Mouse (Mus musculus) erythroblast, adult 5-6 weeks (primary cell): ENCODE measurements around the gene Nav2. TPM values are rescaled to one million over a fixed set of nuclear protein-coding genes. Genes with fewer than 3 reads are reported as not detected.

Source experiments
- ATAC-seq: replicated peaks from 2 replicates; pipeline ENCODE4 v1.8.0; 2016; ENCODE audit warnings: moderate number of reproducible peaks, mild to moderate bottlenecking, moderate TSS enrichment, inconsistent platforms; ENCODE audit not compliant: poor library complexity, low FRiP score, severe bottlenecking
- total RNA-seq, 2 experiments: library from RNA; stranded (forward) in 1 of 2; stranded (reverse) in 1 of 2; fragments of 150-400 nt in 1 of 2; fragments of 200-764, 138-1000 nt in 1 of 2; gene quantifications; 2 replicates each; pipeline versions ENCODE4 v1.2.3 to v1.2.4; 2015 to 2017; ENCODE audit warnings: low replicate concordance in 2 of 2

Nav2 gene
- total RNA-seq, 2 experiments from 2014 or later = 1.9 to 4.6 TPM

GRCm38 (mm10) chr7:49505024-49505423 is 596.5 kb downstream of the Nav2 start:
- no peak for ATAC-seq

GRCm38 (mm10) chr7:49506085-49506820 is 597.7 kb downstream of the Nav2 start:
- no peak for ATAC-seq

DNA sequence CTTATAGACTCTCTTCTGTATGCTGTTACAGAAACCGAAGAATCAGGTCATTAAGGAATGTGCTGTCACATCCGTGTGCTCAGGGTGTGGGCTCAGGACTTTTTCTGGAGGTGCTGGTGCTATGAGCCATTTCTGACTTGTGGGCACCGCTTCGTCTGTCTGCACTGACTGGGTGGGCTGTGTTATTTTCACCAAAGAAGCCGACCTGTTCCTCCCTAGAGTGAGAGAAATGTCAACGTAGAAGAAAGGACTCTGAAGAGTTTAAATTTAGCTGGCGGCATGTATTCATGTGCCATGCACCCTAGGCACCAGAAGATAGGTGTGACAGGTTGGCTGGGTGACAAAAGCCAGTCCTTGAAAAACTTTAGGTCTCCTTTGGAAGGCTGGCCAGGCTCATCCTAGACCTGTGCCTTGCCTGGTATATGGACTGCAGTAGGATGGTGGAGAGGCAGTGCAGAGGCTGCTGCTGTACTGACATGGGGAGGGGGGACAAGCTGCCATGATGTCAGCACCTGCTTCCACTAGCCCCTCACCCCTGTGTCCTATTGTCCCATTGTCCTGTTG is 599.5 kb downstream of the Nav2 start:
- no peak for ATAC-seq

- ATAC-seq = no peak
These were observed 603.4 kb downstream of the Nav2 start for GRCm38 (mm10) chr7:49511820-49512453.

GRCm38 (mm10) chr7:49513763-49514437 is 605.4 kb downstream of the Nav2 start:
- no peak for ATAC-seq

DNA sequence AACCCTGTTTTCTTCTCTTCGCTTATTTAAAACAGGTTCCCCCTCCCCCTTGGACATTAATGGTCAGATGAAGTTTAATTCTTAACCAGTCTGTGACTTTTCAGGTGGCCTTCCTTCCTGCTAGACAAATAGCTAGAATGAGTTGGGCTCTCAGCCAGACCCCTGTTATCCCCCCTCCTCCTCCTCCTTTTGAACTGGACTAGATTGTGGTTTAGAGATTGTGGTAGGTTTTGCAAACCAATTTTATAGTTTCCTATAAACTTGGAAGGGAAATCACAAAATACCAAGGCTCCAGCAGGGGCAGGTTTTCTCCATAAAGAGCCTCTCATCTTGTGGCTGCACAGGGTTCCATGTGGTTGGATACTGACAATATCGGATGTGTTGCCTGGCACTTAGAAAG is 606.5 kb downstream of the Nav2 start:
- no peak for ATAC-seq

- ATAC-seq = no peak
These were observed 612.0 kb downstream of the Nav2 start for GRCm38 (mm10) chr7:49520504-49520903.

DNA sequence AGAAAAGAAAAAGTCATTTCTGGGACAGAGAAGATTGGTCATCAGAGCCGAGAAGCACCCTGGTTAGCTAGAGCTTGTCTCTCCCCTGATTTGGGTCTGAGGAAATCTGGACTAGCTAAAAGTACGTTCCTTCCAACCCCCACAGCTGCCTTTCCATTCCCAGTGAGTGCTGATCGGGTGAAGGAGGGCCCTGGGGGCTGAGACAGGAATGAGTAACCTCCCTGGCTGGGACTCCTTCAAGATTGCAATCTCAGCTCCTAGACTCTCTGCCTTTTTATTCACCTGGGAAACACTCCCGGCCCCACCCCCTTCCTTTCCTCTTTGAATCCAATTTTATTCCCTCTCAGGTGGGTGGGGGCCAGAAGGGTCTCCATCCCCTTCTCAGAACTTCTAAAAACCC is 612.8 kb downstream of the Nav2 start:
- ATAC-seq = no peak

DNA sequence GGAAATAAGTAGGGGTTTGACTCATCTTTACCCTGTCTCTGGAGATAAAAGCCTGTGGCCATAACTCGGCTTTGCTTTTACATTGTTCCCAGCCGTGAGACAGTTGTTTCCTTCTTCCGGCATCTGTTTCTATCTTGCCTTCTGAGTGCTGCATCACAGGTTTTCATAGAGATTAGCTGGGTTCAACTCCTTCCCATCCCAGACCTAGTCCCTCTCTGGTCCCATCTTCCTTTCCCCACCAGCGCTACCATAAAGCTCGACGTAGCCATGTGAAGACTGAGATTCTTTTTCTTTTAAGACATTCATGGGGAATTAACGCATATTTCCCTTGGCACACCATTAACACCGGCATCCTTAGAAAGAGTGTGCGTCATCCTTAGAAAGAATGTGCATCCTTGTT is 613.5 kb downstream of the Nav2 start:
- no peak for ATAC-seq

GRCm38 (mm10) chr7:49522411-49523114 is 614.0 kb downstream of the Nav2 start:
- no peak for ATAC-seq

GRCm38 (mm10) chr7:49523115-49523445 is 614.6 kb downstream of the Nav2 start:
- no peak for ATAC-seq

- no peak for ATAC-seq
These were observed 615.2 kb downstream of the Nav2 start for GRCm38 (mm10) chr7:49523729-49524128.

DNA sequence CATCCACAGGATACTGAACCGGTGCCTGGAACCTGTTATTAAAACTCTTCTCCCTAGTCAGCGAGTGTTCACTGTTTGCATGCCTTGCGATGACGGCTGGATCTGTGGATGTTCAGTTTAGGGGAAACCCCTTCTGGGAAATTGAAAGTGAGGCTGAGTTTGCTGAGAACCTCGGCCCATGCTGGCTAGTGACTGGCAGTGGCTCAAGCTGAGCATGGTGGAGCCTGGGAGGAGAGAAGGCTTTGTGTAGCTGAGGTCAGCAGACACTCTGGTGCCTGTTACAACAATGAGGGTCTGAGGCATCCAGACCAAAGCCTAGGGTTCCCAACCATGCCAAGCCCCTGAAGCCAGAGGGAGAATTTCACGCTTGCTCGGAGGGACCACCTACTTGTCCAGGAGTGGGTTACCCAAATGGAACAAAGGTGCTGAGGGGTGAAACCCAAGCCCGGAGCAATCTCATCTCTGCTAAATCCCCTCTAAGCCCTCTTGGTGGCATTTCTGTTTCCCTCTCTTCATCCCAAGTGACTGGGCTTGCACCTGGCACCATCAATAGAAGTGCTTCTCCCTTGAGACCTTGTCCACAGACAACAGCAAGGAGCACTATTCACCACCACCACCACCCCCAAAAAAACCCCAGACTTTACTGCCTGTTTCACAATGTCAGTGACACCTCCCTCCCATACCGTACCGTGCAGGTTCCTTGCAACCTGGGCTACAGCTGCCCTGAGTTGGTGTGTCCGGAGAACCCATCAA is 617.0 kb downstream of the Nav2 start:
- ATAC-seq = no peak

DNA sequence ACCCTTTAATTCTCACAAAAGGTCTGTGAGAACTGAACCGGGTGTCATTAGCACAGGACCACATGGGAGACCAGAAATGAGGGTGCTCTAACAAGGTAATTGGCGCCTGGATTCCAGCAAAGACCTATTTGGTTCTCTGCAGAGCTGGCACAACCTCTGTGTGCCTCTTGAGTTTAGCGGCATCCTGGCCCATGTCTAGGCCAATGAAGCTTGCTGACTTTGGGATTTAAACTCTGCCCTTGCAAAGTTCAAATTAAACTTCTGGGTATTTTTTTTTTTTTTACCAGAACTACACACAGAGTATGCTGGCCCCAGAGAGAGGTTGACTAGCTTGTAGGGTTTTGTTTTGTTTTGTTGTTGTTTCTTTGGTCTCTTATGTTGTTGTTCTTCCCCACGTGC is 617.6 kb downstream of the Nav2 start:
- no peak for ATAC-seq

DNA sequence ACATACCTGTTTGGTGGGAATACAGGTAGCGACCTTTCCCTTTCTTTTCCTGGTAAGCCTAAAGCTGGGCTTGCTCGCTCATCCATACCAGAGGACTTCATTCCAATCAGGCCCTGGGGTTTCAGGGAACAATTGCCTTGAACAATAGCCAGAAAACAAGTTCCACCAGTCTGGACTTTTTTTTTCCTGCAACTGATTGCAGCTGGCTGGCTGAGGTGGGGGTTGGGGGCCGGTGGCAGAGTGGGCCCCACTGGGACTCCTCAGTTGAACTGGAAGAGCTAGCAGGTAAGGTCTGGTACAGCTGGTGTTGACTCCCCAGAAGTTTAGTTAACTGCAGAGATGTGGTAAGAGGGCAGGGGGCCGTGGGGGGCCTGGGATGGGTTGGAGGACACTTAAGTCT is 619.0 kb downstream of the Nav2 start:
- no peak for ATAC-seq

DNA sequence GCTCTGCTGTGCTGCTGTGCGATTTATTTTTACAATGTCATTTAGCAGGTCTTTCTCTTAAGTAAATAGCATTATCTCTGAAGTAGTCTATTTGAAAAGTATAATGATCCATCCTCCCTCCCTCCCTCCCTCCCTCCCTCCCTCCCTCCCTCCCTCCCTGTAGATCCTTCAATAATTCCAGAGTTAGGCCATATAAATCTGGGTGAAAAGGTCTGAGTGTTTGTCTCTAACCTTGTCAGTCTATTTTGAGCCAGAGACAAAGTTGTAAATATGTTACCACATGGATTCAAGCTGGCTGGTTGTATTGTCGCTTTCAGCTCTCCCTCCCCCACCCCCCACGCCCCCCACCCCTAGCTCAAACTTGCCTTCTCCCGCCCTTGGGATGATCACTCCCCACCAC is 619.4 kb downstream of the Nav2 start:
- no peak for ATAC-seq

GRCm38 (mm10) chr7:49529498-49529897 is 621.0 kb downstream of the Nav2 start:
- no peak for ATAC-seq

- no peak for ATAC-seq
These were observed 625.1 kb downstream of the Nav2 start for GRCm38 (mm10) chr7:49533571-49533970.

DNA sequence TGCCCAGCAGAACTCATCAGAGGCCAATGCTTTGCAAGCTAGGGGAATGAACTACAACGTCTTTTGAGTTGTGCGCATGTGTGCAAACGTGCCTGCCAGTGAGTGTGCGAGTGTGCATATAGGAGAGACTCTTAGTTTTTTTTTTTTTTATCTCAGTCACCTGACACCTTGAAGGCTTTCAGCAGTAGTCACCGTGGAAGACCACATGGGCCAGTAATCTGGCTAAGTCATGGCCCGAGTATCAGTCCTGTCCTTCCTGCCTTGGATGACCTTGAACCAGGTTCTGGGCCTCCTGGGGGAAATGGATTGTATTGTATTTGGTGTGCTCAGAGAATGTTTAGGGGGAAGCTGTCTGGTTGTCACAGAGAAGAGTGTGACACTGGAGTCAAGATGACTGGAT is 625.7 kb downstream of the Nav2 start:
- no peak for ATAC-seq

- ATAC-seq = no peak
These were observed 629.8 kb downstream of the Nav2 start for GRCm38 (mm10) chr7:49538360-49538759.
